Mouse (Mus musculus) E14TG2a.4 (cell line): Measurements from ENCODE around the gene Stat4.

ENCODE experiments used
- H3K27me3 ChIP-seq: 2 replicates; pipeline ENCODE4 v1.6.1; 2014; ENCODE audit warnings: low read length, control low read depth; ENCODE audit not compliant: insufficient read depth
- H3K36me3 ChIP-seq: 2 replicates; pipeline ENCODE4 v1.6.1; 2014; ENCODE audit warnings: low read length, control low read depth; ENCODE audit not compliant: insufficient read depth
- H3K4me1 ChIP-seq: replicated peaks from 2 replicates; pipeline ENCODE4 v1.6.1; 2014; ENCODE audit warnings: low read depth, low read length, control low read depth
- H3K4me3 ChIP-seq: replicated peaks from 2 replicates; pipeline ENCODE4 v1.5.1; 2014; ENCODE audit warnings: mild to moderate bottlenecking, low read length
- H3K9me3 ChIP-seq: 2 replicates; pipeline ENCODE4 v1.6.1; 2014; ENCODE audit warnings: low read length, control low read depth
- CTCF ChIP-seq: conservative IDR thresholded peaks from 2 replicates; pipeline ENCODE4 v1.5.1; 2014; ENCODE audit warnings: low read length
- NANOG ChIP-seq: IDR thresholded peaks from 2 replicates; pipeline ENCODE4 v1.6.1; 2014; ENCODE audit warnings: borderline replicate concordance, low read length, mixed read lengths
- POU5F1 ChIP-seq: IDR thresholded peaks from 2 replicates; pipeline ENCODE4 v1.6.1; 2014; ENCODE audit warnings: low read length, borderline replicate concordance

Gene Stat4

DNA sequence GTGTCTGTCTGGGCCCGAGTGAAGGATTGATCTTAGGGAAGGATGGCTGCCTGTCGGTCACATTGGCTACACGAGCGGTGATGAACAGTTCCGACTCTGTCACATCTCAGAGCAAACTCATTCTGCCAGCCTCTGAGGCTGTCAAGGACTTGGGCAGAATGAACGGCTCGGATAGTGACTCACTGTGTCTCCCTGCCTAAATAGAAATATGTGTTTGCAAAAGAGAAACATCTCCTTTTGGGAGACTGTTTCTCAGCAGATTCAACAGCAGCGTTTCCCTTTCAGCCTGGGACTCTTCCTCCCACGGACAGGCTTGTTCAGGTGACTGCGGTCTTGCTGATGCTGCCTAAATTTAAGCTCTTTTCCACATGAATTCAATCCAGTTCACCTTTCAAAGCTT is 169.4 kb downstream of the Stat4 start:
- no peaks in the 10 kb centered on the region for H3K9me3 ChIP-seq
- peaks cover 4% of the 10 kb centered on the region for H3K4me1 ChIP-seq
- H3K27me3 ChIP-seq: no peaks in the 10 kb centered on the region
- H3K4me3 ChIP-seq: no peak overlapping the region
- TF ChIP-seq POU5F1: no peak
- TF ChIP-seq NANOG: no peak
- no peak for TF ChIP-seq CTCF
- peaks cover 46% of the 10 kb centered on the region for H3K36me3 ChIP-seq
